8 mouse cellular contexts compared by ENCODE assay signal in genomic region chr2:72515971-72516719, GRCm38 (mm10). TPM values are rescaled to one million over a fixed set of nuclear protein-coding genes. Genes with fewer than 3 reads are reported as not detected.
DNase-seq lines count a peak whose midpoint lies in the region; ATAC-seq lines count a peak whose summit lies in the region.

No protein-coding gene starts in this region.

- WGBS in hindbrain, embryonic 15.5 days: 12% methylated on average over 17 of the region's 17 CpGs

- no peaks in the 10 kb centered on the region for H3K9me3 ChIP-seq in hindbrain, embryonic 15.5 days

- H3K9ac ChIP-seq in hindbrain, embryonic 15.5 days: no peak overlapping the region

- H3K27me3 ChIP-seq in hindbrain, embryonic 15.5 days: peaks cover 33% of the 10 kb centered on the region

- H3K4me2 ChIP-seq in hindbrain, embryonic 15.5 days: peak overlapping the region; percentile 43

- ATAC-seq in hindbrain, embryonic 15.5 days (ENCODE audit: low FRiP score, low read depth): peak; percentile 85
- ATAC-seq in monocyte, adult 5-6 weeks (replicated peaks; ENCODE audit: insufficient number of reproducible peaks, low FRiP score, low TSS enrichment, poor library complexity, severe bottlenecking): no peak

- H3K36me3 ChIP-seq in hindbrain, embryonic 15.5 days: no peaks in the 10 kb centered on the region

- peaks cover 9% of the 10 kb centered on the region for H3K4me1 ChIP-seq in hindbrain, embryonic 15.5 days (replicated peaks)

- peak overlapping the region; percentile 14; the same call in 1 of the 2 replicates for H3K4me3 ChIP-seq in hindbrain, embryonic 15.5 days

- DNase-seq in adipocyte (ENCODE audit: low spot score): peak; percentile 95
- peak; percentile 93 to 95 for DNase-seq in cerebellum, postnatal 14 days
- peak; percentile 77 to 81 for DNase-seq in frontal cortex, postnatal 14 days (ENCODE audit: low spot score in 2 of 2)
- peak; percentile 66 to 89 for DNase-seq in layer of hippocampus, postnatal 25 days (ENCODE audit: extremely low spot score in 1 of 2, low spot score in 1 of 2)
- DNase-seq in lung, postnatal 36 days: peak; percentile 86
- peak; percentile 82 for DNase-seq in right cerebral cortex, adult 18-20 months

- H3K27ac ChIP-seq in hindbrain, embryonic 15.5 days (replicated peaks): no peak overlapping the region

RNA-seq across cellular contexts. Expression of gene Cdca7, which starts 40.2 kb away (rescaled TPM):
- 22.5 and 24.3 TPM in 2 replicates for polyA plus RNA-seq in hindbrain, embryonic 15.5 days (2015; fragmentation: Nextera tagmentation; extraction: Ambion mirVana)
- total RNA-seq in layer of hippocampus, postnatal 25 days (2021): 1 to 10 TPM; 6.6 to 9.0 TPM
- total RNA-seq in monocyte, adult 5-6 weeks (2017): 0.38 to 2.7 TPM (median 1.6 TPM) in 3 replicates
